Mouse (Mus musculus) hindlimb bud, embryonic 11.5 days (tissue): Measurements from ENCODE around the gene Kynu.

ENCODE experiments used
- DNase-seq: peaks from one replicate; pipeline ENCODE4 v3.0.0-alpha.2; 2012; ENCODE audit warnings: low read depth, low spot score; ENCODE audit errors: extremely low spot score

The Kynu gene

GRCm38 (mm10) chr2:43636498-43636897 lies 81.4 kb downstream of the Kynu start:
- DNase-seq = no peak

GRCm38 (mm10) chr2:43646962-43647361 lies 91.8 kb downstream of the Kynu start:
- no peak for DNase-seq

- no peak for DNase-seq
Observed at GRCm38 (mm10) chr2:43669588-43669987, 114.5 kb downstream of the Kynu start.

- DNase-seq = peak; percentile 37
Observed at GRCm38 (mm10) chr2:43673619-43674018, 118.5 kb downstream of the Kynu start.

GRCm38 (mm10) chr2:43674098-43674497 lies 119.0 kb downstream of the Kynu start:
- no peak for DNase-seq

- no peak for DNase-seq
Observed at GRCm38 (mm10) chr2:43675277-43675676, 120.1 kb downstream of the Kynu start.

GRCm38 (mm10) chr2:43690402-43690801 lies 135.3 kb downstream of the Kynu start:
- no peak for DNase-seq

- no peak for DNase-seq
Observed at GRCm38 (mm10) chr2:43691290-43691689, 136.2 kb downstream of the Kynu start.

- no peak for DNase-seq
Observed at GRCm38 (mm10) chr2:43695635-43696034, 140.5 kb downstream of the Kynu start.

GRCm38 (mm10) chr2:43712611-43713138 lies 157.5 kb downstream of the Kynu start:
- no peak for DNase-seq

- DNase-seq = peak; percentile 39
Observed at GRCm38 (mm10) chr2:43722446-43723103, 167.4 kb downstream of the Kynu start.

- no peak for DNase-seq
Observed at GRCm38 (mm10) chr2:43723104-43723541, 168.0 kb downstream of the Kynu start.

- no peak for DNase-seq
Observed at GRCm38 (mm10) chr2:43727181-43727580, 172.1 kb downstream of the Kynu start.

GRCm38 (mm10) chr2:43727693-43728092 lies 172.6 kb downstream of the Kynu start:
- DNase-seq = no peak

- DNase-seq = no peak
Observed at GRCm38 (mm10) chr2:43728831-43729230, 173.7 kb downstream of the Kynu start.
